Mouse (Mus musculus): ENCODE data around the gene C5ar1.

C5ar1 gene

GRCm38 (mm10) chr7:16221582-16222272 is 37.6 kb downstream of the C5ar1 start, which contains the start of gene Dhx34:
TSS of gene Dhx34 (minus strand) at chr7:16222037.
- DNase-seq (ENCODE audit: low read depth): peak; percentile 99

- no peak for DNase-seq (ENCODE audit: low read depth)
Observed at GRCm38 (mm10) chr7:16213986-16214385, 45.4 kb downstream of the C5ar1 start.

DNA sequence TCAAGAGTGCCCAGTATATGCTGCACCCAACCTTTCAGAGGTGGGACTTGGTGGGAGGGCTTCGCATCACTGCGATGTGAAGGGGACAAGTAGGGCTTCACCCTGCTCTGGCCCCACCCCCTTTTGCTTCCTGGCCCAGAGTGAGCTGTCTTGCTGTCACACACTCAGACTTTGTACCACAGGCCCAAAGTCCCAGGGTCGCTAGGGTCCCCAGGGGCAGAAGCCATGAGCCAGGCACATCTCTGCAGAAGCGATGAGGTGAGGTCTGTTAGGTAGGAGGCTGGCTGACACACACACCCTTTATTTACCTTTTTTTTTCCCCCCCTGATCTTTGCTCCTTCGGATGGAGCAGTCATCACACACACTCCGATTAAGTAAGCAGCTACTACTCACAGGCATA is 46.1 kb downstream of the C5ar1 start:
- no peak for DNase-seq (ENCODE audit: low read depth)

DNA sequence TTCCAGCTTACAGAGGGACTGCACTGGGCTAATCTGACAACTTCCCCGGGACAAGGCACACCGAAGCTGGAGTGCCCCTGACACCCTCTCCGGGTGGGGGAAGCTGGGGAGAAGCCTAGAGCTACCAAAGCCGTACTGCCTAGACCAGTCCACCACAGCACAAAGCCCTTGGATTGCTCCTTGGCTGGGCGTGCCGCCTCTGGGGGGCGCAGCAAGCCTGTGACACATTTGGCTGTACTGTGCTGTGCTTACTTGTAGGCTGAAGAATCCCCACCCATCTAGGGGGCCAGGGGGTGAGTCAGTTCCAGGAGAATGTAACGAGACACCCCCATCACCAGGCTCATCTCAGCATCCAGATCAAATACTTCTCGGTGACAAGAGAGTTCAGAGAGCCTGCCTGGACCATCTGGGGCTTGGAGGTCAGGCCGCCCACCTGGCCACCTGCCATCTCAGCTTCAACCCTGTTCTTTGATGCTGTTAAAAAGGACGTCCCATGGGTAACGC is 48.4 kb downstream of the C5ar1 start:
- no peak for DNase-seq (ENCODE audit: low read depth)

DNA sequence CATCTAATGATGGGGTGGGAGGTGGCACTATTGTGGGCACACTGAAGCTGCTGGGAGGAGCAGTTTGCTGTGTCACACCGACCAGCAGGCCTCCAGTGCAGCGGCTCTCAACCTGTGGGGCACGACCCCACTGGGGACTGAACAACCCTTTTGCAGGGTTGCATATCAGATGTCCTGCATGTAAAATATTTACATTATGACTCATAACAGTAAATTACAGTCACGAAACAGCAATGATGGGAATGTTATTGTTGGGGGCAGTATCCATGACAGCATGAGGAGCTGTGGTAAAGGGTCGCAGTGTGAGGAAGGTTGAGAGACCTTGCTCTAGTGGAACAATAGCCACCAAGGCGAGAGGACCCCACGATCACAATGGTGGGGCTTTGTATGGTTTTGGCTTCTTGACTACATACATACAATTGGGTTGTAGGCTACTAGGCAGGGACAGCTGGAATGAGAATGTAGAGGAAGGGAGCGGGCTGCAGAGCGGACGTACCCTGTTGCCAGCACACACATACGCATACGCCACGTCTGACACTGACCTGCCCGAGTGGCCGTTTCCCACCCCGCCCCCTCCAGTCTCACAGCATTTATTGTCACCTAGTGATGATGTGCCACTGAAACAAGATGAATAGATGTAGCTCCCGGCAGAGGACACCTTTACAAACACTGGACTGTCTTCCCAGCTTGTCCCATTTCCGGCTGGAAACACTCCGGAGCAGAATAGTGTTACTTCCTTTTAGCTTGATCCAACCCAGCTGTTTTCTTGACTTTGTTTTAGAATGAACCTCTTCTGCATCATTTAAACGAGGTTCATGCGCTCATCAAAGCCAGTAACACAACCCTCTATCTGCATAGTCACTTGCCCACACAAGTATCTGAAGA is 50.3 kb downstream of the C5ar1 start:
- no peak for DNase-seq (ENCODE audit: low read depth)

DNA sequence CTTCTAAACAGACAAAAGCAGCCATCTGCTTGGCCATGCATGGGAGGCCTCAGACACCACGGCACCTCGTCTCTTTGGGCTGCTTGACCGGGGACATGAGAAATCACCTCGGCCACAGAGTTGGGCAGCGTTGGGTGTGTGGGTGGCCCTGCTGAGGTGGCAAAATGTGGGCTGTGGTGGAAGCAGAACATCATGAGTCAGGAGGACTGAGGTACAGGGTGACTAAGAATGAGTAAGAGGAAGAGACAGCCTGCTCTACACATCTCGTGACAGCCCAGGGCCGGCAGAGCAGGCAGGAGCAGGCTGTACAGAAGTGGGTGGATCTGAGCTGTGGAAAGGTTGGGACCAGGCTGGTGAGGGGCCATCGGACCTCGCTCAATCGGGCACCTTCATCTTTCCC is 51.8 kb downstream of the C5ar1 start:
- DNase-seq (ENCODE audit: low read depth): peak; percentile 73

GRCm38 (mm10) chr7:16207076-16207475 is 52.3 kb downstream of the C5ar1 start:
- DNase-seq (ENCODE audit: low read depth): peak; percentile 63

DNA sequence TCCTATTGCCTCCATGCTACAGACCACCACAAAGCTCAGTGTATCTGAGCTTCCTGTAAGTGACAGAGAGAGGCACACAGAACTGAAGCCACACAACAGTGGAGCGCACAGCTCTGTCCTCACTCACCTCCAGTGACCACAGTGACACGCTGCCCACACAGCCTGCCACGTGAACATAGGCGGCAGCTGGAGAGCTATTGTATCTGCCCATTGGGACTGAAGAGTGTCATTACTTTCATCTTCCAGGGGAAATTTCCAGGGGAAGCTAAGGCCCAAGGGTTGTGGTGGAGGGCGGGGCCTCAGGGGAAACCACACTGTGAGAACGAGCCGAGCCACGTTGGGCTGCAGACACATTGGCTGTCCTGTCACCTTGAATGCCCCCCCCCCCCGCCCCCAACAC is 54.5 kb downstream of the C5ar1 start:
- DNase-seq (ENCODE audit: low read depth): peak; percentile 71

DNA sequence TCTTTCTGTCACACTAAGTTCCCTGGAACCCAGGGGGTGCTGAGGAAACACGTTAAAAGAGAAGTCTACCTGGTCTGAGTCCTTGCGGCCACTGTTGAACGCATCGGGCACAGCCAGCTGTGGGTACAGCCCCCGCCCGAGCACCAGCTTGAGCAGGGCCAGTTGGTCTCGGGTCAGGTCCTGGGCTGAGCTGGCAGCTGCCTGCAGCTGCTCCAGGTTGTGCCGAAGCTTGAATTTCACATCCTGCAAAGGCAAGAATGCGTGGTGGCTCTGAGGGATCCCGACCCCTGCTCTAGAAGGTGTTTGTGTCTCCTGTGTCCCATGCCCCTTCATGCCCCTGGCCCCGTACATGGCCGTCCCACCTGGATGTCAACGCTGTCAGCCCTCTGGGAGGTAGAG is 55.8 kb downstream of the C5ar1 start:
- no peak for DNase-seq (ENCODE audit: low read depth)

GRCm38 (mm10) chr7:16202756-16203504 is 56.4 kb downstream of the C5ar1 start:
- DNase-seq (ENCODE audit: low read depth): no peak

DNA sequence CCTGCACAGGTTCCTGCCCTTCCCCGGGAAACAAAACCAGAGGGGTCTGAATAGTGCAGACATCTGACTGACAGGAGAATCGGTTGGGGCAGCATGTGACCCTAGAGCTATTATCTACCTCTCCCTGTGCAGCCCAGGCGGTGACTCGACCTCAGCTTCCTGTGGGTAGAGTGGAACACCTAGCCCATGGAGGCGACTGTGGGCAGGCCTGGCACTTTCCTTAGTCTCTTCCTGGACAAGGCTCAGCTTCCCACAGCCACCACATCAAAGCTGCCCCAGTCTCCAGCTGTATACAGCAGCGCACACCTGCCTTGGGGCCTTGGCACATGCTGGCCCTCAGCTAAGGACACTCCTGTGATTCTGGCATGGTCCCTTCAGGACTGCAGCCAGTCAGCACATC is 58.2 kb downstream of the C5ar1 start:
- peak; percentile 49 for DNase-seq (ENCODE audit: low read depth)

GRCm38 (mm10) chr7:16198540-16198939 is 60.8 kb downstream of the C5ar1 start:
- no peak for DNase-seq (ENCODE audit: low read depth)

GRCm38 (mm10) chr7:16197166-16197565 is 62.2 kb downstream of the C5ar1 start:
- no peak for DNase-seq (ENCODE audit: low read depth)

Data from induced T-regulatory cell, adult 2 months (primary cell).